Mouse (Mus musculus): Measurements from ENCODE around the gene H2-DMa. TPM values are rescaled to one million over a fixed set of nuclear protein-coding genes. Genes with fewer than 3 reads are reported as not detected.

The H2-DMa gene
- total and polyA plus RNA-seq, 2 experiments from 2014 or later: 4.2 to 7.2 TPM

DNA sequence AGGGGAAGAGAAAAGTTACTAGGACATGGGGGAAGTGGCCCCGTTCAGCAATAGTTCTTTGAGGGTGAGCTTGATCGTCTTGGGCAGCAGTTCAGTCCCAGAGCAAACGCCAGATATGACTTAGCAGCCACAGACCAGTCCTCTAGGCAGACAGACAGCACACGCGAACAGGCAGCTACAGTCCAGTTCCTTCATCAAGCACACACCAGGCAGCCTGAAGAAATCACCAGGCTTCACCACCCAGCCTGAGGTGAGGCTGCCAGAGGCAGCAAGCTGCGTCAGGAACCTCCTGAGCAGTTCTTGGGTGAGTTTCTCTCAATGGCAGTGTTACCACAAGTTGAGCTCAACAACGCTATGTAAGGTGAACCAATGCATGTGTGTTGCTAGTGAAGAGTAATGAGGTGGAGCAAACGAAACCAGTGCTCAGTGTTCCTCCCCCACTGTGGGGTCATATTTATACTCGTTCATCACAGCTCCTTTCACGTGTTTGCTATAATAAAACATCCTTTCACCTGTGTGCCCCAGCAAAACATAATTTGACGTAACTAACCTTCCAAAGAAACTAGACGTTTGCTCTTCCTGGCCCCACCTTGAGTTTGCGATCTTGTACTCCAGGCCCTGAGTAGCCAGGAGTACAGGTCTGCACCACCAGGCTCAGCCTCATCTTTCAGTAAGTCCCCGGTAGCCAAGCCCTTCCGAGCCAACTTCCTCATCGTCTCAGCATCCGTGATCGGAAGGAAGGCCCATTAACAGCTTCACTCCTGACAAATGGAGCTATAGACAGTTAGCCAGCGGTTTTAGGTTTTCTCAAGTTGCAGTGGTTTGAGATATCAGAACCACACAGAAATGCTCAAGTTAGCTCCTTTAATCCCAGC lies 11.0 kb downstream of the H2-DMa start:
- DNase-seq (ENCODE audit: low spot score) (no peak), ATAC-seq (ENCODE audit: insufficient read depth, low read depth) (no peak)
- Histone ChIP-seq H3K27ac (ENCODE audit: low read depth) (no peak overlapping the region), H3K9me3 (replicated peaks; ENCODE audit: control insufficient read depth, low read length) (no peaks in the 10 kb centered on the region), H3K4me1 (ENCODE audit: control insufficient read depth, insufficient read depth) (peaks cover 13% of the 10 kb centered on the region; the same call in 1 of the 2 replicates), H3K27me3 (ENCODE audit: control insufficient read depth, insufficient read depth, low read length) (no peaks in the 10 kb centered on the region), H3K36me3 (replicated peaks; ENCODE audit: control insufficient read depth, insufficient read depth, low read length) (no peaks in the 10 kb centered on the region), H3K9ac (replicated peaks; ENCODE audit: low read depth, low read length) (no peak overlapping the region), H3K4me2 (ENCODE audit: low read depth, low read length) (no peak overlapping the region), H3K4me3 (ENCODE audit: low read depth, low read length) (no peak overlapping the region)
- 72% methylated on average over 19 of the region's 19 CpGs for WGBS
- TF ChIP-seq EP300 (IDR thresholded peaks at IDR 0.05; ENCODE audit: low read depth) (no peak), CTCF (IDR thresholded peaks at IDR 0.05; ENCODE audit: low read depth) (no peak)

DNA sequence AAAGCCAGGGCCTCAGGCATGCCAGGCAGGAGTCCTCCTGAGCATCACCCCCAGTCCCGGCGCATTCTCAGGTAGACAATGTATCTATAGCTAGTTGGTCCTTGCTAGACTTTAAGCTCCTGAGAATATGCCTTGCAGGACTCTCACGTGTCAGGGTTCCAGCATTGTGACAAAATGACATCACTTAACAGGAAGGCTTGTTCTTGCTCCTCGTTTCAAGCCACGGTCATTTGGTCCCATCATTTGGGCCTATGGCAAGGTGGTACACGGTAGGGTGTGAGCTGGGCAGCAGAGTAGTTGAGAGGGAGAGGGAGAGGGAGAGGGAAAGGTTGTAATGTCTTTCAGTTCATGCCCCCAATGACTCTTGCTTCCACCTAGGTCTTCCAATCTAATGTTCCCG lies 12.6 kb downstream of the H2-DMa start:
- TF ChIP-seq EP300 (IDR thresholded peaks at IDR 0.05; ENCODE audit: low read depth): no peak
- no peak for TF ChIP-seq CTCF (IDR thresholded peaks at IDR 0.05; ENCODE audit: low read depth)
- Histone ChIP-seq H3K9me3 (replicated peaks; ENCODE audit: control insufficient read depth, low read length) (no peaks in the 10 kb centered on the region), H3K27me3 (ENCODE audit: control insufficient read depth, insufficient read depth, low read length) (peaks cover 6% of the 10 kb centered on the region; the same call in 1 of the 2 replicates), H3K9ac (replicated peaks; ENCODE audit: low read depth, low read length) (no peak overlapping the region), H3K27ac (ENCODE audit: low read depth) (no peak overlapping the region), H3K4me2 (ENCODE audit: low read depth, low read length) (no peak overlapping the region), H3K4me3 (ENCODE audit: low read depth, low read length) (no peak overlapping the region), H3K4me1 (ENCODE audit: control insufficient read depth, insufficient read depth) (peaks cover 13% of the 10 kb centered on the region; the same call in 1 of the 2 replicates), H3K36me3 (replicated peaks; ENCODE audit: control insufficient read depth, insufficient read depth, low read length) (no peaks in the 10 kb centered on the region)
- no peak for ATAC-seq (ENCODE audit: insufficient read depth, low read depth)
- 76% methylated on average over 7 of the region's 7 CpGs for WGBS
- DNase-seq (ENCODE audit: low spot score): no peak

DNA sequence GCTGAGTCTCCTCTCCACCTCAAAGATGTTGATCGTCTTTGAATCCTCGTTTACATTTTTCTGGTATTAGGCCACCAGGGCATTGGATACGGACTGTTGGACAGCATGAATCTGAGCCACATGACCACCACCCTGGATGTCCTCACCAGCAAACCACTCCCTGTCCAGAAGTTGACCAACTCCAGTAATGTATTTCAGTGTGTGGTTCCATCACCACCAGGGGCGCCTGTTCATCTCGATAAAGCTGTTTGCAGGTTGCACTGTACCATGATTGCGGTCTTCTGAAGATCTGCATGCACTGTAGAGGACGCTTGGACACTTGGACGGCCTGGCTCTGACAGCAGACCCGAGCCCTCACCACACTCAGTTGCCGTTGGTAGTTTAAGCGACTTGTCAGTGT lies 13.9 kb downstream of the H2-DMa start:
- Histone ChIP-seq H3K4me2 (ENCODE audit: low read depth, low read length) (no peak overlapping the region), H3K9ac (replicated peaks; ENCODE audit: low read depth, low read length) (no peak overlapping the region), H3K27me3 (ENCODE audit: control insufficient read depth, insufficient read depth, low read length) (peaks cover 19% of the 10 kb centered on the region), H3K27ac (ENCODE audit: low read depth) (no peak overlapping the region), H3K9me3 (replicated peaks; ENCODE audit: control insufficient read depth, low read length) (no peaks in the 10 kb centered on the region), H3K4me3 (ENCODE audit: low read depth, low read length) (no peak overlapping the region), H3K36me3 (replicated peaks; ENCODE audit: control insufficient read depth, insufficient read depth, low read length) (no peaks in the 10 kb centered on the region), H3K4me1 (ENCODE audit: control insufficient read depth, insufficient read depth) (0 out of 2 replicates have a peak, but pooled peaks cover 1% of the 10 kb centered on the region)
- DNase-seq (ENCODE audit: low spot score): no peak
- no peak for ATAC-seq (ENCODE audit: insufficient read depth, low read depth)
- TF ChIP-seq CTCF (IDR thresholded peaks at IDR 0.05; ENCODE audit: low read depth): peak; percentile 34
- TF ChIP-seq EP300 (IDR thresholded peaks at IDR 0.05; ENCODE audit: low read depth): no peak
- WGBS: 78% methylated on average over 11 of the region's 11 CpGs

DNA sequence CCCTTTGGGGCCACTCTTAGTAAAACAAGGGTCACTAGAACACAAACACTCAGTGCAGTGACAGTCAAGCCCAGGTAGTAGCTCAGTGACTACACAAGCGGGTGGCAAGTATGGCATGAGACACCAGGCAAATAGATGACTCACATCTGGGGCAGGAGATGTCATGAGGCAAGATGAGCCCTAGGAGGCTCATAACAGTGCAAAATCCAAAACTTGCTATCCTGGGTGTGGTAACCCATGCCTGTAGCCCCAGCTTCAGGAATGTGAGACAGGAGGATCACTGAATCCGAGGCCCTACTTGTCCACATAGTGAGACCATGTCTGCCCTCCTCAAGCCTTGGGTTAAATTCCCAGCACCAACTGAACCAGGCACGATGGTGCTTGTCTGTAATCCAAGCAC lies 15.1 kb downstream of the H2-DMa start:
- 75% methylated on average over 3 of the region's 3 CpGs for WGBS
- Histone ChIP-seq H3K27me3 (ENCODE audit: control insufficient read depth, insufficient read depth, low read length) (peaks cover 31% of the 10 kb centered on the region), H3K9ac (replicated peaks; ENCODE audit: low read depth, low read length) (no peak overlapping the region), H3K4me3 (ENCODE audit: low read depth, low read length) (no peak overlapping the region), H3K4me1 (ENCODE audit: control insufficient read depth, insufficient read depth) (peaks cover 2% of the 10 kb centered on the region), H3K4me2 (ENCODE audit: low read depth, low read length) (no peak overlapping the region), H3K27ac (ENCODE audit: low read depth) (no peak overlapping the region), H3K36me3 (replicated peaks; ENCODE audit: control insufficient read depth, insufficient read depth, low read length) (no peaks in the 10 kb centered on the region), H3K9me3 (replicated peaks; ENCODE audit: control insufficient read depth, low read length) (no peaks in the 10 kb centered on the region)
- ATAC-seq (ENCODE audit: insufficient read depth, low read depth) (no peak), DNase-seq (ENCODE audit: low spot score) (no peak)
- TF ChIP-seq CTCF (IDR thresholded peaks at IDR 0.05; ENCODE audit: low read depth) (no peak), EP300 (IDR thresholded peaks at IDR 0.05; ENCODE audit: low read depth) (no peak)

DNA sequence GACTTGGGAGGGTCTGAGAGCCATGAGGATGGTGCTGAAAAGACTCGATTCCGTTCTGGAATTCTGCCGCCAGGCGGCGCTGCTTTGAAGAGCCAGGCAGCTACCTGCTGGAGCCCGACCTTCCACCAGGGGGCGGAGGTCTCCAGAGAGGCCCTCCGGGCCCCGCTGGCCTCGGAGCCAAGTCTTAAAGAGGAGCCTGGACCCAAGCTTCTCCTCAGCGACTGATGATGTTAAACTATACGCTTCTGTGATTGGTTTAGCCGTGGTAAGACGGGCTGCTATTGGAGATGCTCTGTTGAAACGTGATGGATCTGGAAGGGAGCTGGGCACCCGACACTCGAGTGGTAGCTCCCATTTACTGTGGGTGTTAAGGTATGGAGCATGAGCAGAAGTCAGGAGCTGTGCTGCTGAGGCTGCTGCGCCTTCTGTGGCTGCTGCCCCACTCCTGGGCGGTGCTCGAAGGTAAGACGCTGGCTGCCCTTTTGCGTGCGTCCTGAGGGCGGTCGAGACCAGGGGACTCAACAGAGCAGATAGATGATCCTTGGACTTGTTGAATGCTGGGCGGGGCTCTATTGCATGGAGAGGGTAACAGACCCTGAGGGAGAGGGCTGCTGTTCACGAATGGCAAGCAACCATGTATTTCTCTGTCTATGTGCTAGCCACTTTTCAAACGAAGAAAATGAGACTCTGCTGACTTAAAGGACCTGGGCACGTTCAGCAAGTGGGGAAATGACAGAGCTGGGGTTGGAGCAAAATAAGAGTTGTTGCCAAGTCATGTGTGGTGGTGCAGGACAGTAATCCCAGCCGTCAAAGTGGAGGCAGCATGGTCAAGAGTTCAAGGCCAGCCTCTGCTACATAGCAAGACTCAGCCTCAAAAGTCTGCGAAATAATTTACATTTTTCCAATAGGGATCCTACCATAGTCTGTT lies 16.2 kb downstream of the H2-DMa start:
- no peak overlapping the region for H3K9ac ChIP-seq (replicated peaks; ENCODE audit: low read depth, low read length)
- no peaks in the 10 kb centered on the region for H3K9me3 ChIP-seq (replicated peaks; ENCODE audit: control insufficient read depth, low read length)
- H3K4me1 ChIP-seq (ENCODE audit: control insufficient read depth, insufficient read depth): peaks cover 10% of the 10 kb centered on the region
- H3K27me3 ChIP-seq (ENCODE audit: control insufficient read depth, insufficient read depth, low read length): peaks cover 42% of the 10 kb centered on the region
- DNase-seq (ENCODE audit: low spot score): peak; percentile 98
- peak overlapping the region; percentile 37 for H3K4me3 ChIP-seq (ENCODE audit: low read depth, low read length)
- 7% methylated on average over 31 of the region's 31 CpGs for WGBS
- TF ChIP-seq CTCF (IDR thresholded peaks at IDR 0.05; ENCODE audit: low read depth) (peak; percentile 100), EP300 (IDR thresholded peaks at IDR 0.05; ENCODE audit: low read depth) (no peak)
- no peak overlapping the region for H3K27ac ChIP-seq (ENCODE audit: low read depth)
- H3K4me2 ChIP-seq (ENCODE audit: low read depth, low read length): peak overlapping the region; percentile 69
- H3K36me3 ChIP-seq (replicated peaks; ENCODE audit: control insufficient read depth, insufficient read depth, low read length): no peaks in the 10 kb centered on the region
- ATAC-seq (ENCODE audit: insufficient read depth, low read depth): peak; percentile 99
